Mouse (Mus musculus): ENCODE measurements at regions not wholly inside any gene's neighbourhood (a gene's known extent, or its start where the extent isn't known, plus 50 kb on each side); places are given as distances from the start of the nearest gene placed in this dataset.

- no peak for DNase-seq (ENCODE audit: low spot score in 2 of 2)
Observed at GRCm38 (mm10) chr6:136229791-136230190, 56.5 kb upstream of the Grin2b start.

GRCm38 (mm10) chr6:136235473-136235872 is 62.2 kb upstream of the Grin2b start:
- no peak for DNase-seq (ENCODE audit: low spot score in 2 of 2)

GRCm38 (mm10) chr6:136238989-136239388 is 65.7 kb upstream of the Grin2b start:
- no peak for DNase-seq (ENCODE audit: low spot score in 2 of 2)

- no peak for DNase-seq (ENCODE audit: low spot score in 2 of 2)
Observed at GRCm38 (mm10) chr6:136239416-136239815, 66.1 kb upstream of the Grin2b start.

- peak in 1 of 2 experiments; percentile 36 for DNase-seq (ENCODE audit: low spot score in 2 of 2)
Observed at GRCm38 (mm10) chr6:136241574-136242311, 68.4 kb upstream of the Grin2b start.

GRCm38 (mm10) chr6:136244895-136245294 is 71.6 kb upstream of the Grin2b start:
- no peak for DNase-seq (ENCODE audit: low spot score in 2 of 2)

- DNase-seq (ENCODE audit: low spot score in 2 of 2) = no peak
Observed at GRCm38 (mm10) chr6:136255726-136256512, 71.4 kb upstream of the Gm8994 start.

GRCm38 (mm10) chr6:136275742-136276141 is 51.6 kb upstream of the Gm8994 start:
- DNase-seq (ENCODE audit: low spot score in 2 of 2) = no peak

- DNase-seq (ENCODE audit: low spot score in 2 of 2) = no peak
Observed at GRCm38 (mm10) chr6:136276771-136277170, 50.6 kb upstream of the Gm8994 start.
